In the genomic region with DNA sequence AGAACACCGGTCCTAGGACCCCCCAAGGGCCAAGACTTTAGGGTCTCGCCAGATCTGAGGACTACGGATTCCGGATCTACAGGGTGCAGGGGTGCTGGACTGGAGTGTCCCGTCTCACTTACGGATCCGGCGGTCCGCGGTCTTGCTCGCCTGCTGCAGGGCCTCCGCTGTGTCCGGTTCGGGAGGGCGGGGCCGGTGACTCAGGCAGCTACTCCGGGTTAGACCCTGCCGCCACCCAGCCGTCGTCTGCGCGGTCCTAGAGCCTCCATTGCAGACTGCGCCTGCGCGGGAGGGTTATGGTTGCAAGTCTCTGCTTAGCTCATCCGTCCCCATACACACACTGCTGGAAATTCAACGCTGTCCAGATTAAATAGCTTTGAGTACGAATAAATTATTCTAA, we compare ENCODE assay signal across 8 mouse cellular contexts. TPM values are rescaled to one million over a fixed set of nuclear protein-coding genes. Genes with fewer than 3 reads are reported as not detected.
DNase-seq lines count a peak whose midpoint lies in the region; ATAC-seq and TF ChIP-seq lines count a peak whose summit lies in the region.

No protein-coding gene starts in this region.

- H3K4me3 ChIP-seq in forebrain, embryonic 11.5 days (ENCODE audit: low read depth, low read length): peak overlapping the region; percentile 72
- peak overlapping the region; percentile 69 for H3K4me3 ChIP-seq in heart, postnatal 0 days (ENCODE audit: low read depth, low read length)
- H3K4me3 ChIP-seq in liver, embryonic 16.5 days (ENCODE audit: low read depth, low read length): peak overlapping the region; percentile 79
- peak overlapping the region; percentile 85 for H3K4me3 ChIP-seq in neural tube, embryonic 13.5 days
- peak overlapping the region; percentile 90 for H3K4me3 ChIP-seq in testis, adult 2 months (ENCODE audit: control insufficient read depth, low read depth, low read length)

- no peaks in the 10 kb centered on the region; the same call in 1 of the 2 replicates for H3K36me3 ChIP-seq in forebrain, embryonic 11.5 days (ENCODE audit: control insufficient read depth, insufficient read depth, low read length)
- peaks cover 25% of the 10 kb centered on the region for H3K36me3 ChIP-seq in heart, postnatal 0 days (replicated peaks; ENCODE audit: control insufficient read depth, insufficient read depth, low read length)
- H3K36me3 ChIP-seq in liver, embryonic 16.5 days (ENCODE audit: control insufficient read depth, insufficient read depth): peaks cover 12% of the 10 kb centered on the region
- peaks cover 27% of the 10 kb centered on the region for H3K36me3 ChIP-seq in neural tube, embryonic 13.5 days
- no peaks in the 10 kb centered on the region for H3K36me3 ChIP-seq in testis, adult 2 months (ENCODE audit: control insufficient read depth, insufficient read depth, low read length)

- H3K9me3 ChIP-seq in forebrain, embryonic 11.5 days (ENCODE audit: control insufficient read depth, low read length): no peaks in the 10 kb centered on the region
- no peaks in the 10 kb centered on the region for H3K9me3 ChIP-seq in heart, postnatal 0 days (replicated peaks; ENCODE audit: control insufficient read depth, low read length)
- H3K9me3 ChIP-seq in liver, embryonic 16.5 days (replicated peaks; ENCODE audit: control insufficient read depth, low read length): no peaks in the 10 kb centered on the region
- no peaks in the 10 kb centered on the region for H3K9me3 ChIP-seq in neural tube, embryonic 13.5 days

- ATAC-seq in forebrain, embryonic 11.5 days (replicated peaks; ENCODE audit: low FRiP score): peak; percentile 83
- ATAC-seq in heart, postnatal 0 days (ENCODE audit: insufficient read depth, low read depth): peak; percentile 91
- ATAC-seq in liver, embryonic 16.5 days (ENCODE audit: low read depth): peak; percentile 90
- ATAC-seq in neural tube, embryonic 13.5 days (ENCODE audit: low read depth): peak; percentile 89

- peak overlapping the region; percentile 79 for H3K4me2 ChIP-seq in forebrain, embryonic 11.5 days (ENCODE audit: low read depth, low read length, severe bottlenecking)
- H3K4me2 ChIP-seq in heart, postnatal 0 days (ENCODE audit: low read depth, low read length): peak overlapping the region; percentile 80
- H3K4me2 ChIP-seq in liver, embryonic 16.5 days (ENCODE audit: low read depth, low read length): peak overlapping the region; percentile 90
- H3K4me2 ChIP-seq in neural tube, embryonic 13.5 days: peak overlapping the region; percentile 88

- under 1% methylated on average over 28 of the region's 28 CpGs for WGBS in forebrain, embryonic 11.5 days
- WGBS in heart, postnatal 0 days: under 1% methylated on average over 28 of the region's 28 CpGs
- WGBS in liver, embryonic 16.5 days (ENCODE audit: insufficient replicate concordance): 0% methylated on average over 28 of the region's 28 CpGs
- WGBS in neural tube, embryonic 13.5 days: under 1% methylated on average over 28 of the region's 28 CpGs

- TF ChIP-seq EP300 in heart, postnatal 0 days (IDR thresholded peaks at IDR 0.05; ENCODE audit: low read depth): no peak

- peaks cover 10% of the 10 kb centered on the region for H3K4me1 ChIP-seq in forebrain, embryonic 11.5 days (replicated peaks; ENCODE audit: control insufficient read depth, insufficient read depth, low read length)
- H3K4me1 ChIP-seq in heart, postnatal 0 days (ENCODE audit: control insufficient read depth, insufficient read depth): 0 out of 2 replicates have a peak, but pooled peaks cover 9% of the 10 kb centered on the region
- peaks cover 26% of the 10 kb centered on the region for H3K4me1 ChIP-seq in liver, embryonic 16.5 days (ENCODE audit: control insufficient read depth, low read depth, low read length)
- peaks cover 26% of the 10 kb centered on the region for H3K4me1 ChIP-seq in neural tube, embryonic 13.5 days (replicated peaks)
- H3K4me1 ChIP-seq in testis, adult 2 months (ENCODE audit: control insufficient read depth, insufficient read depth, low read length): peaks cover 39% of the 10 kb centered on the region

- peak overlapping the region; percentile 76 for H3K9ac ChIP-seq in forebrain, embryonic 11.5 days (ENCODE audit: low read length)
- H3K9ac ChIP-seq in heart, postnatal 0 days (replicated peaks; ENCODE audit: low read depth, low read length): peak overlapping the region; percentile 79
- H3K9ac ChIP-seq in liver, embryonic 16.5 days (ENCODE audit: low read depth, low read length): peak overlapping the region; percentile 80
- peak overlapping the region; percentile 91 for H3K9ac ChIP-seq in neural tube, embryonic 13.5 days

- TF ChIP-seq POLR2A in testis, adult 2 months (IDR thresholded peaks at IDR 0.05; ENCODE audit: control insufficient read depth, low read depth, low read length): peak; percentile 72

- no peaks in the 10 kb centered on the region for H3K27me3 ChIP-seq in forebrain, embryonic 11.5 days (ENCODE audit: control insufficient read depth, insufficient read depth, low read length)
- H3K27me3 ChIP-seq in heart, postnatal 0 days (ENCODE audit: control insufficient read depth, insufficient read depth, low read length): no peaks in the 10 kb centered on the region
- H3K27me3 ChIP-seq in liver, embryonic 16.5 days (ENCODE audit: control insufficient read depth, insufficient read depth, low read depth, low read length): no peaks in the 10 kb centered on the region
- no peaks in the 10 kb centered on the region for H3K27me3 ChIP-seq in neural tube, embryonic 13.5 days
- H3K27me3 ChIP-seq in testis, adult 2 months (ENCODE audit: control insufficient read depth, insufficient read depth, low read length): no peaks in the 10 kb centered on the region

- peak overlapping the region; percentile 27; the same call in 1 of the 2 replicates for H3K27ac ChIP-seq in forebrain, embryonic 11.5 days (ENCODE audit: low read depth, low read length)
- peak overlapping the region; percentile 85 for H3K27ac ChIP-seq in heart, postnatal 0 days (ENCODE audit: low read depth)
- H3K27ac ChIP-seq in liver, embryonic 16.5 days (ENCODE audit: low read length): peak overlapping the region; percentile 91
- peak overlapping the region; percentile 85 for H3K27ac ChIP-seq in neural tube, embryonic 13.5 days (replicated peaks)
- H3K27ac ChIP-seq in testis, adult 2 months (ENCODE audit: control insufficient read depth, insufficient read depth, low read depth, low read length): peak overlapping the region; percentile 92

- no peak for TF ChIP-seq CTCF in heart, postnatal 0 days (IDR thresholded peaks at IDR 0.05; ENCODE audit: low read depth)
- no peak for TF ChIP-seq CTCF in testis, adult 2 months (IDR thresholded peaks at IDR 0.05; ENCODE audit: control insufficient read depth, insufficient read depth, insufficient replicate concordance, low read depth, low read length)

- peak; percentile 84 to 89 for DNase-seq in CD8-positive naive resting alpha-beta T cell, adult 2 months (ENCODE audit: low read depth in 2 of 2, low spot score in 2 of 2)
- DNase-seq in c-Kit-positive CD71-negative TER-119-negative erythroid progenitor cells, embryonic 14.5 days (ENCODE audit: low read depth): peak; percentile 97
- DNase-seq in forebrain, embryonic 11.5 days (ENCODE audit: low spot score): peak; percentile 98
- peak; percentile 96 for DNase-seq in heart, postnatal 0 days (ENCODE audit: low spot score)
- peak; percentile 98 for DNase-seq in kidney, postnatal 4 days

RNA-seq across cellular contexts. Expression of a gene that starts 3.7 kb away (rescaled TPM):
- polyA plus RNA-seq in forebrain, embryonic 11.5 days (2014; fragmentation: Nextera tagmentation; extraction: Ambion mirVana): 39.7 and 47.7 TPM in 2 replicates
- total RNA-seq in heart, postnatal 0 days (2014; rRNA removed; ENCODE audit: low replicate concordance): 356 and 427 TPM in 2 replicates
- 84.4 and 88.5 TPM in 2 replicates for polyA plus RNA-seq in heart, postnatal 0 days (2015; fragmentation: Nextera tagmentation; extraction: Ambion mirVana)
- polyA plus RNA-seq in liver, embryonic 16.5 days (2015; fragmentation: Nextera tagmentation; extraction: Ambion mirVana): 29.6 and 30.7 TPM in 2 replicates
- 79.5 and 83.0 TPM in 2 replicates for polyA plus RNA-seq in neural tube, embryonic 13.5 days (2015; fragmentation: Nextera tagmentation; extraction: Ambion mirVana)
- polyA plus RNA-seq in testis, adult 2 months (2012; rRNA removed): 562 and 592 TPM in 2 replicates

RNA-seq across cellular contexts. Expression of a gene that starts 10.9 kb away (rescaled TPM):
- 3.5 and 3.9 TPM in 2 replicates for polyA plus RNA-seq in forebrain, embryonic 11.5 days (2014; fragmentation: Nextera tagmentation; extraction: Ambion mirVana)
- 516 and 816 TPM in 2 replicates for total RNA-seq in heart, postnatal 0 days (2014; rRNA removed; ENCODE audit: low replicate concordance)
- 1,339 and 1,426 TPM in 2 replicates for polyA plus RNA-seq in heart, postnatal 0 days (2015; fragmentation: Nextera tagmentation; extraction: Ambion mirVana)
- polyA plus RNA-seq in liver, embryonic 16.5 days (2015; fragmentation: Nextera tagmentation; extraction: Ambion mirVana): 6.6 and 9.1 TPM in 2 replicates
- 5.3 and 6.9 TPM in 2 replicates for polyA plus RNA-seq in neural tube, embryonic 13.5 days (2015; fragmentation: Nextera tagmentation; extraction: Ambion mirVana)
- 4.0 and 5.2 TPM in 2 replicates for polyA plus RNA-seq in testis, adult 2 months (2012; rRNA removed)

RNA-seq across cellular contexts. Expression of a gene that starts 25.3 kb away (rescaled TPM):
- polyA plus RNA-seq in forebrain, embryonic 11.5 days (2014; fragmentation: Nextera tagmentation; extraction: Ambion mirVana): 14.0 and 15.5 TPM in 2 replicates
- 18.6 and 29.7 TPM in 2 replicates for total RNA-seq in heart, postnatal 0 days (2014; rRNA removed; ENCODE audit: low replicate concordance)
- polyA plus RNA-seq in heart, postnatal 0 days (2015; fragmentation: Nextera tagmentation; extraction: Ambion mirVana): 4.4 and 5.7 TPM in 2 replicates
- polyA plus RNA-seq in liver, embryonic 16.5 days (2015; fragmentation: Nextera tagmentation; extraction: Ambion mirVana): 3.7 TPM in 2 replicates
- polyA plus RNA-seq in neural tube, embryonic 13.5 days (2015; fragmentation: Nextera tagmentation; extraction: Ambion mirVana): 14.2 TPM in 2 replicates
- 5.8 and 6.4 TPM in 2 replicates for polyA plus RNA-seq in testis, adult 2 months (2012; rRNA removed)

RNA-seq across cellular contexts. Expression of a gene that starts 36.9 kb away (rescaled TPM):
- polyA plus RNA-seq in forebrain, embryonic 11.5 days (2014; fragmentation: Nextera tagmentation; extraction: Ambion mirVana): 166 and 167 TPM in 2 replicates
- 105 and 799 TPM in 2 replicates for total RNA-seq in heart, postnatal 0 days (2014; rRNA removed; ENCODE audit: low replicate concordance)
- polyA plus RNA-seq in heart, postnatal 0 days (2015; fragmentation: Nextera tagmentation; extraction: Ambion mirVana): 109 and 112 TPM in 2 replicates
- polyA plus RNA-seq in liver, embryonic 16.5 days (2015; fragmentation: Nextera tagmentation; extraction: Ambion mirVana): 36.5 and 39.4 TPM in 2 replicates
- polyA plus RNA-seq in neural tube, embryonic 13.5 days (2015; fragmentation: Nextera tagmentation; extraction: Ambion mirVana): 176 and 184 TPM in 2 replicates
- polyA plus RNA-seq in testis, adult 2 months (2012; rRNA removed): 242 and 257 TPM in 2 replicates

RNA-seq across cellular contexts. Expression of a gene that starts 37.2 kb away (rescaled TPM):
- 235 and 270 TPM in 2 replicates for polyA plus RNA-seq in forebrain, embryonic 11.5 days (2014; fragmentation: Nextera tagmentation; extraction: Ambion mirVana)
- total RNA-seq in heart, postnatal 0 days (2014; rRNA removed; ENCODE audit: low replicate concordance): 40.0 and 80.7 TPM in 2 replicates
- polyA plus RNA-seq in heart, postnatal 0 days (2015; fragmentation: Nextera tagmentation; extraction: Ambion mirVana): 131 and 137 TPM in 2 replicates
- 34.4 and 37.8 TPM in 2 replicates for polyA plus RNA-seq in liver, embryonic 16.5 days (2015; fragmentation: Nextera tagmentation; extraction: Ambion mirVana)
- polyA plus RNA-seq in neural tube, embryonic 13.5 days (2015; fragmentation: Nextera tagmentation; extraction: Ambion mirVana): 406 and 418 TPM in 2 replicates
- polyA plus RNA-seq in testis, adult 2 months (2012; rRNA removed): 65.7 and 66.2 TPM in 2 replicates

Comparison
In these comparisons a context has a peak if more than half of its experiments do, and no peak if none do; other contexts are left out.
1. Peak in every context shown above with its lines: DNase-seq, ATAC-seq, H3K4me3 ChIP-seq and H3K27ac ChIP-seq.
2. H3K27ac ChIP-seq: peak in every context shown above with its lines; median percentile 92 in testis, adult 2 months; 91 in liver, embryonic 16.5 days; 85 in heart, postnatal 0 days; 85 in neural tube, embryonic 13.5 days; 27 in forebrain, embryonic 11.5 days.
3. RNA of a gene that starts 10.9 kb away (polyA plus RNA-seq): 1,339 to 1,426 TPM in heart, postnatal 0 days; 6.6 to 9.1 TPM in liver, embryonic 16.5 days, 5.3 to 6.9 TPM in neural tube, embryonic 13.5 days, 4.0 to 5.2 TPM in testis, adult 2 months and 3.5 to 3.9 TPM in forebrain, embryonic 11.5 days; every median in the first group is over 100 times any median in the second.